Mouse (Mus musculus): ENCODE data around the gene H2-M3. TPM values are rescaled to one million over a fixed set of nuclear protein-coding genes. Genes with fewer than 3 reads are reported as not detected.
"Not testable (repeated sequence)": the region's sequence is repeated elsewhere in the genome, so short reads cannot be mapped to it uniquely, and the experiment has no call there.

H2-M3 gene
- 0.64 and 0.74 TPM in 2 replicates for polyA plus RNA-seq (2016; fragmentation: Nextera tagmentation; extraction: Ambion mirVana)

- Histone ChIP-seq H3K36me3 (no peaks in the 10 kb centered on the region), H3K4me3 (peak within 1 kb of the TSS; percentile 59), H3K27ac (peak within 1 kb of the TSS; percentile 30; the same call in 1 of the 2 replicates), H3K27me3 (ENCODE audit: low read depth, poor library complexity, severe bottlenecking) (peaks cover 12% of the 10 kb centered on the region), H3K9me3 (replicated peaks) (no peaks in the 10 kb centered on the region), H3K4me1 (0 out of 2 replicates have a peak, but pooled peaks cover 2% of the 10 kb centered on the region)
- WGBS, result 4% methylated on average over 26 of the region's 26 CpGs
- peak; percentile 82 for DNase-seq (ENCODE audit: low spot score)
Measured at GRCm38 (mm10) chr17:37270058-37270701, at the start of gene H2-M3. Gene H2-M3 (plus strand): TSS chr17:37270220.

DNA sequence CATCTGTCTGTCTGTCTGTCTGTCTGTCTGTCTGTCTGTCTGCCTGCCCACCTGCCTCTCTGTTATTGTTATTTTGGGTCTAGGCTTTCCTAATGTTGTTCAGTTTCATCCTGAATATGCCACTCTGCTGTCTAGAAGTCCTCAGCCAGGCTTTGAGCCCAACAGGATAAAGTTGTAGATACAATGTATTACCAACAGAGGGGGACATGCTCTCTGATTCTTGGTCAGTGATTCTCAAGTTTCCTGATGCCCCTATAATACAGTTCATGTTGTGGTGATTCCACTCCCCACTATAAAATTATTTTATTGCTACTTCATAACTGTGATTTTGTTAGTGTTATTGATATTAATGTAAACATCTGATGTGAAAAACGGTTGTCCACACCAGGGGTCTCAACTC is 48.1 kb upstream of the H2-M3 start:
- Histone ChIP-seq H3K27ac (no peak overlapping the region), H3K9me3 (replicated peaks) (no peaks in the 10 kb centered on the region), H3K4me3 (no peak overlapping the region), H3K27me3 (ENCODE audit: low read depth, poor library complexity, severe bottlenecking) (no peaks in the 10 kb centered on the region), H3K4me1 (no peaks in the 10 kb centered on the region), H3K36me3 (no peaks in the 10 kb centered on the region)
- 20% methylated on average over 1 of the region's 1 CpGs for WGBS
- DNase-seq (ENCODE audit: low spot score), result no peak

DNA sequence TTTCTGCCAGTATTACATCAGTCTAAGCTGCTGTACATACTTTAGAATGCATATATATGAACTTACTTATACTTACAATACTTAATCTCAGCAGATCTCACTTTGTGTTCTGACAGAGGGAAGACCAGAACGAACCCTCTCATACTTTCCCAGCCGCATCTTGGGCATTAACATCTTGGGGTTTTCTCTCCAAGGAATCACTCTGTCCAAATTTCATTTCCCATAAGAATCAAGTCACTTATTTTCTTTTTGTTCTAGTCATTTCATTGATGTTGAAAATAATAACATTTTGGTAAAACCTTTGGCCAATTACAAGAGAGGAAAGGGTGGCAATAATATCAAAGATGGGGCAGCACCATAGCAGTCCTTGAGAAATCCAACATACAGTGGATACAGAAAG is 32.8 kb upstream of the H2-M3 start, which contains the start of gene Olfr97:
Gene Olfr97, minus strand, starts transcription at position 101 of the 400 bp plus-strand sequence.
- H3K4me3 ChIP-seq; H3K4me1 ChIP-seq; DNase-seq (ENCODE audit: low spot score); H3K9me3 ChIP-seq (replicated peaks); H3K27me3 ChIP-seq (ENCODE audit: low read depth, poor library complexity, severe bottlenecking); H3K36me3 ChIP-seq; H3K27ac ChIP-seq: not testable (repeated sequence)
- WGBS, result 89% methylated on average over 2 of the region's 2 CpGs

- H3K27ac ChIP-seq, result no peak overlapping the region
- DNase-seq (ENCODE audit: low spot score), result no peak
- WGBS, result 77% methylated on average over 3 of the region's 3 CpGs
- no peaks in the 10 kb centered on the region for H3K9me3 ChIP-seq (replicated peaks)
- H3K4me3 ChIP-seq, result no peak overlapping the region
- H3K36me3 ChIP-seq, result no peaks in the 10 kb centered on the region
- no peaks in the 10 kb centered on the region for H3K27me3 ChIP-seq (ENCODE audit: low read depth, poor library complexity, severe bottlenecking)
- H3K4me1 ChIP-seq, result no peaks in the 10 kb centered on the region
Measured at GRCm38 (mm10) chr17:37242198-37242597, 27.8 kb upstream of the H2-M3 start.

DNA sequence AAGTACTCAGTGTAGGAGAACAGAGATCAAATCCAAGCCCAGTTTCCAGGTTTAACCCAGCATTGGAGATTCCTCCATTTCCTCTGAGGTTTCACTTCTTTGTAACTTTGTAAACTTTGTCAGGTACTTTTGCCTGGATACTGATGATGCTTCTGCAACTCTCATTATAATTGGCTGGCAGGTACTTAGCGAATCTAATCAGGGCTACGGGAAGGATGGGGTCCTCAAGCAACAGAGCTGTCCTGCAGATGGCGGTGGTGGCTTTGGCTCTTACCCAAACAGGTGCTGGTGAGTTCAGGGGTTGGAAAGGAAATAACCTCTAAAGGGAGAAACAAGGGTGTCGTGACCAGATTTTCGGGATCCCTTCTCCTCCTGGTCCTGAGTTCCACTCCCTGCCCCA is 23.3 kb upstream of the H2-M3 start:
- WGBS, result 36% methylated on average over 5 of the region's 5 CpGs
- Histone ChIP-seq H3K27me3 (ENCODE audit: low read depth, poor library complexity, severe bottlenecking) (no peaks in the 10 kb centered on the region), H3K27ac (no peak overlapping the region), H3K36me3 (no peaks in the 10 kb centered on the region), H3K4me1 (no peaks in the 10 kb centered on the region), H3K4me3 (no peak overlapping the region), H3K9me3 (replicated peaks) (no peaks in the 10 kb centered on the region)
- DNase-seq (ENCODE audit: low spot score), result no peak

- Histone ChIP-seq H3K4me1 (no peaks in the 10 kb centered on the region), H3K36me3 (no peaks in the 10 kb centered on the region), H3K9me3 (replicated peaks) (no peaks in the 10 kb centered on the region), H3K4me3 (no peak overlapping the region), H3K27me3 (ENCODE audit: low read depth, poor library complexity, severe bottlenecking) (no peaks in the 10 kb centered on the region), H3K27ac (no peak overlapping the region)
- DNase-seq (ENCODE audit: low spot score), result no peak
Measured at GRCm38 (mm10) chr17:37249460-37249859, 20.6 kb upstream of the H2-M3 start.

DNA sequence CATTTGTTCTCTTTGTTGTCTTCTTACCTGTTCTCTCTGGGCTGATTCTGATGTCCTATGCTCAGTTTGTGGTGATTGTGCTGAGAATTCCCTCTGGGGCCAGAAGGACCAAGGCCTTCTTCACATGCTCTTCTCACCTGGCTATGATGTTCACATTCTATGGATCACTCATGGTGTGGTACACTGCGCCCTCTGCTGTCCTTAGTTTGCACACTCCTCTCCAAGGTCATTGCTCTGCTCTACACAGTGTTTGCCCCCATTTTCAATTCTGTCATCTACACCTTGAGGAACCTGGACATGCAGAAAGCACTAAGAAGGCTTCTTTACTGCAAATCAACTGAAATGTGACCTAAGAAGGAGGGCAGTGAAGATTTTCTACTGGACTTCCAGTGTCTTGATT is 19.5 kb upstream of the H2-M3 start:
- WGBS, result 11% methylated on average over 1 of the region's 1 CpGs
- H3K27me3 ChIP-seq (ENCODE audit: low read depth, poor library complexity, severe bottlenecking), result no peaks in the 10 kb centered on the region
- no peak overlapping the region for H3K4me3 ChIP-seq
- no peak overlapping the region for H3K27ac ChIP-seq
- H3K4me1 ChIP-seq, result no peaks in the 10 kb centered on the region
- no peak for DNase-seq (ENCODE audit: low spot score)
- H3K36me3 ChIP-seq, result no peaks in the 10 kb centered on the region
- no peaks in the 10 kb centered on the region for H3K9me3 ChIP-seq (replicated peaks)

- 85% methylated on average over 1 of the region's 1 CpGs for WGBS
- no peaks in the 10 kb centered on the region for H3K4me1 ChIP-seq
- H3K27ac ChIP-seq, result no peak within 1 kb of the TSS
- DNase-seq (ENCODE audit: low spot score), result no peak
- H3K36me3 ChIP-seq, result no peaks in the 10 kb centered on the region
- H3K4me3 ChIP-seq, result no peak within 1 kb of the TSS
- H3K27me3 ChIP-seq (ENCODE audit: low read depth, poor library complexity, severe bottlenecking), result no peaks in the 10 kb centered on the region
- H3K9me3 ChIP-seq (replicated peaks), result no peaks in the 10 kb centered on the region
Measured at GRCm38 (mm10) chr17:37263626-37264025, 6.4 kb upstream of the H2-M3 start, which contains the start of gene Olfr98. Gene Olfr98 (minus strand): TSS chr17:37263749.

DNA sequence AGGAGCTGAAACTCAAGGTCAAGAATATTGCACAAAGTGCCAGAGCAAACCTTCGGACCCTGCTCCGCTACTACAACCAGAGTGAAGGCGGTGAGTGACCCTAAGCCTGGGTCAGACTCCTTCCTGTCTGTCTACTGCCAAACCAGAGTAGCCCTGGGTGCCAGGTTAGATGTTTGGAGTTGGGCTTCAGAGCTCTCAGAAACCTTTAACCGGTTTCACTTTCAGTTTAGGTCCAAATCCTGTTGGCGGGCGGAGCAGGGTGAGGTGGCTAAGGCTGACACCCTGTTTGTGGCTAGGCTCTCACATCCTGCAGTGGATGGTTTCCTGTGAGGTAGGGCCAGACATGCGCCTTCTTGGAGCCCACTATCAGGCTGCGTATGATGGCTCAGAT is 677 bp downstream of the H2-M3 start:
- Histone ChIP-seq H3K9me3 (replicated peaks) (no peaks in the 10 kb centered on the region), H3K4me1 (0 out of 2 replicates have a peak, but pooled peaks cover 2% of the 10 kb centered on the region), H3K4me3 (peak overlapping the region; percentile 59), H3K36me3 (no peaks in the 10 kb centered on the region), H3K27ac (no peak overlapping the region), H3K27me3 (ENCODE audit: low read depth, poor library complexity, severe bottlenecking) (peaks cover 12% of the 10 kb centered on the region)
- 59% methylated on average over 8 of the region's 8 CpGs for WGBS
- DNase-seq (ENCODE audit: low spot score), result no peak

DNA sequence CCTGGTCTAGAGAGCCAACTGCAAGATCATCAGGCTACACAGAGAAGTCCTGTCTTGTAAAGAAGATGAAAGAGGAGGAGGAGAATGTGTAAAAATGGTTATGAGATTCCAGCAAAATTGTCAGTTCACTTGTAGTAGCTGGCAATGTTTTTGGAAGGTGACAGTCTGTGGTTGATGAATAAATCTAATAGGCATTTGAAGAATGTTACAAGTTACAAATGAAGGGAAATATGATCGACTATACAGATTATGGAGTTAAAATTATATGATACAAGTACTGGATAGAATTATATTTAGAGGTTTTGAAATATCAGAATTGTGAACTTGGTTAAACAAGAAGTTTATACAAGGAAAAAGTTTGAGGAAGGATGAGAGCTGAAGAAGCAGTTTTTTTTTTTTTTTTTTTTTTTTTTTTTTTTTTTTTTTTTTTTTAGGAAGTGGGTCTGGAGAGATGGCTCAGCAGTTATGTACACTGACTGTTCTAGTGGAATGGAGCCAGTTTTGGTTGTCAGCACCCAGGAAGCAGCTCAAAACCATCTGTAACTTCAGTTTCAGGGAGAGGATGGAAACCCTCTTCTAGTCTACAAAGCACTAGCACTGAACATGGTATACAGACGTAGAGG is 5.7 kb downstream of the H2-M3 start:
- H3K27ac ChIP-seq, result no peak overlapping the region
- 87% methylated on average over 2 of the region's 2 CpGs for WGBS
- H3K9me3 ChIP-seq (replicated peaks), result no peaks in the 10 kb centered on the region
- no peak overlapping the region for H3K4me3 ChIP-seq
- no peaks in the 10 kb centered on the region for H3K36me3 ChIP-seq
- peaks cover 7% of the 10 kb centered on the region for H3K27me3 ChIP-seq (ENCODE audit: low read depth, poor library complexity, severe bottlenecking)
- H3K4me1 ChIP-seq, result no peaks in the 10 kb centered on the region
- no peak for DNase-seq (ENCODE audit: low spot score)

DNA sequence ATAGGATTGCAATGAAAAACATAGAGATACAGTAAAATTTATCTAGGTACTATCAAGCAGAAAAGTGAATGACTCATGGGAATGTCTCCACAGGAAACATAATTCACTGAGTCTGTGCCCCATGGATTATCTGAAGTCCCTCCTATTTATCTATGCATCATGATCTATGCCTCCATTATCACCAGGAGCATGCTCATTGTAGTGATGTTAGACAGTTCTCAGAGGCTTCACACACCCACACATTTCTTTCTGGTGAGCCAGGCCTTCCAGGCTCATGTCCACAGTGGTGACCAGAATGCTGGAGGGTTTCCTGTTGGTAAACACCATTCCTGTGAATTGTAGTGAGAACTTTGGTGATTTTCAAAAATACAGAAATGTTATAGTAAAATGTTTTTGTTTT is 6.6 kb downstream of the H2-M3 start:
- Histone ChIP-seq H3K36me3 (no peaks in the 10 kb centered on the region), H3K27me3 (ENCODE audit: low read depth, poor library complexity, severe bottlenecking) (no peaks in the 10 kb centered on the region), H3K4me3 (no peak overlapping the region), H3K9me3 (replicated peaks) (no peaks in the 10 kb centered on the region), H3K27ac (no peak overlapping the region), H3K4me1 (no peaks in the 10 kb centered on the region)
- no peak for DNase-seq (ENCODE audit: low spot score)

- Histone ChIP-seq H3K9me3 (replicated peaks) (no peaks in the 10 kb centered on the region), H3K27me3 (ENCODE audit: low read depth, poor library complexity, severe bottlenecking) (no peaks in the 10 kb centered on the region), H3K4me1 (no peaks in the 10 kb centered on the region), H3K36me3 (no peaks in the 10 kb centered on the region), H3K4me3 (no peak overlapping the region), H3K27ac (no peak overlapping the region)
- no peak for DNase-seq (ENCODE audit: low spot score)
- WGBS, result 87% methylated on average over 1 of the region's 1 CpGs
Measured at GRCm38 (mm10) chr17:37280331-37280730, 10.3 kb downstream of the H2-M3 start.

DNA sequence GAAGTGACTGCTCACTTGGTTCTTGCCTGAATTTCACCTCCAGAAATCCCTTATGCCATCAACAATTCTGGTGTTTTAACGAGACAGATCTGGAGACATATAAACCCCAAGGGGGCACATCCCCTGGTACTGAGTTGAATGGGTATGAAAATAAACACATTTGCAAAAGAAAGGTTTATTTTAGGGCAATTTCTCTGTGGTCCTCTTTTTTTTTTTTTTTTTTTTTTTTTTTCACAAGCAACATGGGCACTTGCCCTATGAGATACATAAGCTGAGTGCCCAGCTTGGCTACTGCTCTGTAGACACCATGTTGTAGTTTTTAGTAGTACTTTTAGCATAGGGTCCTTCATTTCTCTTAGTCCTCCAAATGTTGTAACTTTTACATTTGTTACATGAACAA is 13.3 kb downstream of the H2-M3 start, which contains the start of gene Olfr99:
Gene Olfr99, minus strand, starts transcription at position 101 of the 400 bp plus-strand sequence.
- no peak for DNase-seq (ENCODE audit: low spot score)
- no peak within 1 kb of the TSS for H3K27ac ChIP-seq
- H3K4me1 ChIP-seq, result no peaks in the 10 kb centered on the region
- H3K9me3 ChIP-seq (replicated peaks), result no peaks in the 10 kb centered on the region
- 88% methylated on average over 1 of the region's 1 CpGs for WGBS
- H3K36me3 ChIP-seq, result no peaks in the 10 kb centered on the region
- no peaks in the 10 kb centered on the region for H3K27me3 ChIP-seq (ENCODE audit: low read depth, poor library complexity, severe bottlenecking)
- H3K4me3 ChIP-seq, result no peak within 1 kb of the TSS

Measured in limb, embryonic 10.5 days (tissue).